Mouse (Mus musculus) thymus, adult 2 months (tissue): ENCODE measurements at regions not wholly inside any gene's neighbourhood (a gene's known extent, or its start where the extent isn't known, plus 50 kb on each side); places are given as distances from the start of the nearest gene placed in this dataset.

Experiments
- DNase-seq: peaks from one replicate; pipeline ENCODE4 v3.0.0; 2021
- H3K27ac ChIP-seq: fragments of 200-500 bp; 2 replicates; pipeline ENCODE4 v1.5.1; 2012; ENCODE audit warnings: low read length, control low read depth; ENCODE audit not compliant: control insufficient read depth, insufficient read depth
- H3K27me3 ChIP-seq: fragments of 200-500 bp; 2 replicates; pipeline ENCODE4 v1.6.1; 2012; ENCODE audit warnings: mild to moderate bottlenecking, low read length, moderate library complexity, mixed read lengths; ENCODE audit not compliant: control insufficient read depth, insufficient read depth
- H3K36me3 ChIP-seq: fragments of 200-500 bp; 2 replicates; pipeline ENCODE4 v1.6.1; 2012; ENCODE audit warnings: mild to moderate bottlenecking, low read length, moderate library complexity; ENCODE audit not compliant: control insufficient read depth, insufficient read depth
- H3K4me1 ChIP-seq: fragments of 200-500 bp; replicated peaks from 2 replicates; pipeline ENCODE4 v1.6.1; 2012; ENCODE audit warnings: low read length; ENCODE audit not compliant: control insufficient read depth, insufficient read depth
- H3K4me3 ChIP-seq: fragments of 200-500 bp; 2 replicates; pipeline ENCODE4 v1.5.1; 2012; ENCODE audit warnings: mild to moderate bottlenecking, low read length, control low read depth, moderate library complexity; ENCODE audit not compliant: control insufficient read depth, insufficient read depth
- CTCF ChIP-seq: fragments of 200-500 bp; IDR thresholded peaks from 2 replicates; pipeline ENCODE4 v1.5.1; 2012; ENCODE audit warnings: mild to moderate bottlenecking, control low read depth, low read length, moderate library complexity, borderline replicate concordance; ENCODE audit not compliant: control insufficient read depth, poor library complexity, insufficient read depth; ENCODE audit errors: extremely low read depth
- POLR2A ChIP-seq: fragments of 200-500 bp; IDR thresholded peaks from 2 replicates; pipeline ENCODE4 v1.6.1; 2012; ENCODE audit warnings: mild to moderate bottlenecking, low read length, control low read depth, moderate library complexity; ENCODE audit not compliant: control insufficient read depth, poor library complexity, insufficient read depth; ENCODE audit errors: extremely low read depth
- WGBS: fragments of 180-500 bp; shearing (Covaris S2); methylation state at CpG from one replicate; pipeline ENCODE4 v1.1.7; 2018; 5-methylcytosine and 5-hydroxymethylcytosine counted together

GRCm38 (mm10) chr4:10295012-10295530, 579.2 kb upstream of the 2610301B20Rik start:
- TF ChIP-seq CTCF (no peak), POLR2A (no peak)
- H3K4me3 ChIP-seq = no peak overlapping the region
- no peaks in the 10 kb centered on the region for H3K36me3 ChIP-seq
- no peaks in the 10 kb centered on the region for H3K27me3 ChIP-seq
- H3K27ac ChIP-seq = no peak overlapping the region
- 91% methylated on average over 4 of the region's 4 CpGs for WGBS
- no peak for DNase-seq
- no peaks in the 10 kb centered on the region for H3K4me1 ChIP-seq

DNA sequence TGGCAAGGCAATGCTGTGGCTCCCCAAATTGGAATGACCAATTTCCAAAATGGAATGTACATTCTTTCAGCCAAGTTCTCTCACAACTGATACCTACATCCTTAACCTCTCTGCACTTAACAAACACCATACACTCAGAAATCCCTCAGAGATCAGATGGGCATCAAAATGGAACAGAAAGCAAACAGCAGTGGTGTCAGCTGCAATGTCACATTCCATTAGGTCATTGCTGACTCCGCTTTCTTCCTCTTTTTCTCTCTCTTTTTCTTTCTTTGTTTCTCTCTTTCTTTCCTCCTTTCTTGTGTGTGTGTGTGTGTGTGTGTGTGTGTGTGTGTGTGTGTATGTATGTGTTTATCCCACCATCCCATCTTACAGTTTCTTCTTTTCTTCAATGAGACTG, 578.1 kb upstream of the 2610301B20Rik start:
- no peaks in the 10 kb centered on the region for H3K36me3 ChIP-seq
- TF ChIP-seq CTCF = no peak
- no peak for TF ChIP-seq POLR2A
- H3K27ac ChIP-seq = no peak overlapping the region
- 97% methylated on average over 1 of the region's 1 CpGs for WGBS
- no peak overlapping the region for H3K4me3 ChIP-seq
- H3K27me3 ChIP-seq = no peaks in the 10 kb centered on the region
- H3K4me1 ChIP-seq = no peaks in the 10 kb centered on the region
- no peak for DNase-seq

- Histone ChIP-seq H3K36me3 (no peaks in the 10 kb centered on the region), H3K27me3 (no peaks in the 10 kb centered on the region), H3K27ac (no peak overlapping the region), H3K4me3 (no peak overlapping the region), H3K4me1 (no peaks in the 10 kb centered on the region)
- 85% methylated on average over 5 of the region's 5 CpGs for WGBS
- no peak for DNase-seq
- TF ChIP-seq CTCF = no peak
- TF ChIP-seq POLR2A = no peak
These were observed 562.4 kb upstream of the 2610301B20Rik start for GRCm38 (mm10) chr4:10311886-10312285.

- H3K27me3 ChIP-seq = no peaks in the 10 kb centered on the region
- no peaks in the 10 kb centered on the region for H3K36me3 ChIP-seq
- TF ChIP-seq CTCF = no peak
- TF ChIP-seq POLR2A = no peak
- no peak overlapping the region for H3K4me3 ChIP-seq
- no peak overlapping the region for H3K27ac ChIP-seq
- WGBS = 75% methylated on average over 4 of the region's 4 CpGs
- no peaks in the 10 kb centered on the region for H3K4me1 ChIP-seq
- no peak for DNase-seq
These were observed 559.2 kb upstream of the 2610301B20Rik start for GRCm38 (mm10) chr4:10315144-10315543.

GRCm38 (mm10) chr4:10315875-10316274, 558.4 kb upstream of the 2610301B20Rik start:
- DNase-seq = no peak
- H3K4me1 ChIP-seq = no peaks in the 10 kb centered on the region
- no peak for TF ChIP-seq CTCF
- TF ChIP-seq POLR2A = no peak
- H3K27ac ChIP-seq = no peak overlapping the region
- no peaks in the 10 kb centered on the region for H3K36me3 ChIP-seq
- no peak overlapping the region for H3K4me3 ChIP-seq
- H3K27me3 ChIP-seq = no peaks in the 10 kb centered on the region
- 92% methylated on average over 3 of the region's 3 CpGs for WGBS

- Histone ChIP-seq H3K4me3 (no peak overlapping the region), H3K27me3 (no peaks in the 10 kb centered on the region), H3K27ac (no peak overlapping the region), H3K4me1 (no peaks in the 10 kb centered on the region), H3K36me3 (no peaks in the 10 kb centered on the region)
- WGBS = 81% methylated on average over 2 of the region's 2 CpGs
- DNase-seq = no peak
- TF ChIP-seq CTCF (no peak), POLR2A (no peak)
These were observed 530.2 kb upstream of the 2610301B20Rik start for GRCm38 (mm10) chr4:10344147-10344546.
